Mouse (Mus musculus) adrenal gland, postnatal 36 days (tissue): ENCODE measurements around the gene Scgb1c1. TPM values are rescaled to one million over a fixed set of nuclear protein-coding genes. Genes with fewer than 3 reads are reported as not detected.

Source experiments
- DNase-seq, 2 experiments: peaks; one replicate each; pipeline ENCODE4 v3.0.0; 2021; ENCODE audit warnings: mixed read lengths in 1 of 2
- total RNA-seq, 2 experiments: library from RNA; stranded (reverse); gene quantifications; 2 replicates each; pipeline ENCODE4 v1.2.3; 2021

The Scgb1c1 gene
- total RNA-seq, 2 experiments from 2014 or later = not detected

DNA sequence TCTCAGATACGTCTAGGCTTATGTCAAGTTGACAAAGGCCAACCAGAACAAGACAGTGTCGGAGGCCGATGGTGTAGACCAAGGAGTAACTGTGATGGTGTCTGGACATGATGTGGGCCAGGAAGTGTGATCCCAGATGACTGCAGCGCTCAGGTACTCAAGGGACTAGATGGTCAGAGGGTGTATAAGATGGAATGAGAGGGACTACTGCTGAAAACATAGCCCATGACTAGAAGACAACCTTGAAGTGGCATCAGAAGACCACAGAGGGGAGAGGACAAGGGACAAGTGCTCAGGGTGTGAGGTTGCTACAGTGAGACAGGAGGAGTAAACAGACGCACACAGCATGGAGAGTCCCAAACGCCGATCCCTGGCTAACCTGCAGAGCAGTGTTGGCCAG is 1.5 kb upstream of the Scgb1c1 start:
- no peak for DNase-seq

DNA sequence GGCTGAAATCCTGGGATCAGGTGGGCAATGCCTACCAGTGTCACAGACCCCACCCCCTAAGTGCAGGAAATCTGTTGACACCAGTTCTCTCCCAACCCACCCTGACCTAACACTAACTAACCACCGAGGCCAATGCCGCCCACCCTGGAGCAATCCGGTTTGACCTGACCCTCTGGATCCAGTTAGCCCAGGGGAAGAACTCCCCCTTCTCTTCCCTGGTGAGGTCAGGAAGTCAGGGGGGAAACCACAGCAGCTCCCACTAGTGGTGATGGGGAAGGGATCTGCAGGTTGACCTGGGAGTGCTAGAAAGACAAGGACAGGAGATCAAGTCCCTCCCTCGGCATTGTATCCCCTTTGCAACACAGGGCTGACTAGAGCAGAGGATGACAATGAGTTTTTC is 336 bp downstream of the Scgb1c1 start:
- DNase-seq = no peak

DNA sequence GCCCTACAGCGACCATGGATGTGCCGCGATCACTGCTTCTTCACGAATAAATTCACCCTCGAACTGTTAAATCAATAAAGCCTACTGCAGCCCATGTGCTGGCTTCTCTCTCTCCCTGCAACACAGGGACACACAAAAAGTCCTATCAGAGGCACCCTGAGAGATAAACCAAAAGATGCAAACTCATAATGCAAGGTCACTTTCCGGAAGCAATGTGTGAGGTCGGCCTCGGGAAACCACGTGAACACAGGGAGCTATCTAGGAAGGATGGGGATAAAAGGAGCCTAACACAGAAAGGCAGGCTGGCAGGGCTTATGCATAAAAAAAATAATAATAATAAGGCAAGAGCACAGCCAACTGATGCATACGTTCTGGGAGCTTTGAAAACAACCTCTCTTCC is 1.3 kb downstream of the Scgb1c1 start:
- peak in 1 of 2 experiments; percentile 49 for DNase-seq

DNA sequence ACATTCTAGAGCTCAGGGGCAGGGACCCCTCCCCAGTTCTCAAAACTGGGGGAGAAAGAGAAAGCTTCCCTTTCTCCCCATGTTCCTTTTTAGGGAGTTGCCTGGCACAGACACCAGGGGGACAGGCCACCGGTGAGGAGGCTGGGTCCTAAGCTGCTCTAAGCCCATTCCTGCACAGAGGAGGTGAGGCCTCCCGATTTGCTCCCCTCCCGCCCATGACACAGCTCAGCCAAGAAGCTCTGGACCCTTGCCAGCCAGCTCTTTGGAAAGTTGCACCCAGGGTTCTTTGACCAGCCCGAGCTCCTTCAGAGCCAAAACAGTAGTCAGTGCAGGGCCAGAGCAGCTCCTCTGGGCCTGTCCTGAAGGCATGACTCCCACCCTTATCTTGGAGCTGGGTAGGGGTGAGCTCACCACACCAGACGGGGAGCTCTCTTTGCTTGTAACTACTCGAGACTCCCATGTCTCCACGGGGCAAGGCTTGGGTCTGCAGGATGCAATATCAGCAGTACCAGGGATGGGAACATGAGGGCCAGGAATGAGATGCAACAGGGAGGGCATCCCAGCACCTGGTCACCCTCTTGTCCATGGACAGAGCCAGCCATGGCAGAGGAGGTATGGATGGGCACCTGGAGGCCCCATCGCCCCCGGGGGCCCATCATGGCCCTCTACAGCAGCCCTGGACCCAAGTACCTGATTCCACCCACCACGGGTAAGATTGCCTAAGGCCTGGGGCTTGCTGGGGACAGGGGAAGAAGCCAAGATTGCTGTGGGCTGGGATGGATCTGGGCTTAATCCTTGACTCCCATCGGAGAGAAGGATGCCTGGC is 2.6 kb downstream of the Scgb1c1 start, which contains the start of gene Odf3:
Gene Odf3, plus strand, starts transcription at position 51 of the 826 bp plus-strand sequence.
- peak; percentile 88 to 89 for DNase-seq

DNA sequence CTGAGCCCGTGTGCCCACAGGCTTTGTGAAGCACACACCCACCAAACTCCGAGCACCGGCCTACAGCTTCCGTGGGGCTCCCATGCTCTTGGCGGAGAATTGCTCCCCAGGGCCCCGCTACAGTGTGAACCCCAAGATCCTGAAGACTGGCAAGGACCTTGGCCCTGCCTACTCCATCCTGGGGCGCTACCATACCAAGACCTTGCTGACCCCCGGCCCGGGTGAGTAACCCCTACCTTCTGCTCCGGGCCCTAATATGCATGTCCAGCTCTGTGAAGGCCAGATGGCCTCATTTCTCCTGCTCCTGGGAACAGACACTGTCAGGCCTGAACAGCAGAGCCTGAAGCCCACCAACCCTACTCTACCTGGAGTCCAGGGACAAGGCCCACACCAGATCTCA is 3.2 kb downstream of the Scgb1c1 start:
- no peak for DNase-seq

DNA sequence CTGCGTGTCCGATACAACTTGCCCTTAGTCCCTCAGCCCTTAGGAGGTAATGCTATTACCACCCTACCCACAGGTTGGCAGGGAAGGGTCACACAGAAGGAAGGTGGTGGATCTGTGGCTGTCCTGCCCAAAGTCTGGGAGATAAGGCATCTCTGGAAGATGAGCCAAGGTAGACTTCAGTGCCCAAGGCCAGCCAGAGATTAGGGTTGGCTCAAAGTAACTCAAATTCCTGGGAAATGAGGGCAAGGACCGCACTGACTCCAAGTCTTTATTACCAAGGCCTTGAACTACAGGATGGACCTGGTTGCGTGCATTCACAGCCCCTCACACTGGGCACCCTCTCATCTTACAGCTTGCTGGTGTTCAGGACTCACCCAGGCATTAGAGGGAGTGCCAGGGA is 6.6 kb downstream of the Scgb1c1 start:
- DNase-seq = peak; percentile 47 to 48

DNA sequence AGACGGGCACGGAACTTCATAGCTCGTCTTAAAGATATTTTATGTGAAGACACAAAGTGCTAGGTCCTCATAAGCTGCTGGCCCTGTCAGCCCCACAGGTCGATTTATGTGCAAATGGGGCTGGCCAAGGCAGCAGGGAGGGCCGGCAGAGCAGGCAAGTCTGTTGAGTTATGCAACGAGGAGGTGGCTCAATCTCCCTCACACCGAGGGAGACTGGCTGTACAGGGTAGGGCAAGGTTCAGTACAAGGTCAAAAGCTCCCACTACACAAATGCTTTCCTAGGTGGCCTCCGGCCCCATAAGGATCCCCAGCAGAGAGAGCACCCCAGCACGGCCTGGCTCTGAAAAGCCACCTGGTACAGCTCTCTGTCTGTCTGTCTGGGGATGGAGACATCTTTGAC is 8.0 kb downstream of the Scgb1c1 start:
- DNase-seq = peak; percentile 61 to 71

DNA sequence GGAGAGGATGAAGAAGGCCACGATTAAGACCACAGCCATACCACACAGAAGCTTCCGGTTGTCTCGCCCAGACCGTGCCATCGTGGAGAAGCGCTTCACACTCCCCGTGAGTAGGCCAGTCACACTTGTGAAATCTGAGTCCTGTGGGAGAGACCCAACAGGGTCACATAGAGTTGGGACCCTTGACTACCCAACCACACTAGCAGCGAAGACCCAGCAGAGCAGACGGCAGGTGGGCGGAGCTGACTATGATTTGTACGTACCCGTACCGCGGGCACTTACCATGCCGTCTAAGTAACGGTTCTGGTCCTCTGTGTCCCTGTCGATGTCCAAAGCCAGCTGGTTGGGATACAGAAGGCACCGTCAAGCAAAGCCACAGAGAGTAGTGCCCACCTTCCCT is 9.1 kb downstream of the Scgb1c1 start:
- DNase-seq = no peak

DNA sequence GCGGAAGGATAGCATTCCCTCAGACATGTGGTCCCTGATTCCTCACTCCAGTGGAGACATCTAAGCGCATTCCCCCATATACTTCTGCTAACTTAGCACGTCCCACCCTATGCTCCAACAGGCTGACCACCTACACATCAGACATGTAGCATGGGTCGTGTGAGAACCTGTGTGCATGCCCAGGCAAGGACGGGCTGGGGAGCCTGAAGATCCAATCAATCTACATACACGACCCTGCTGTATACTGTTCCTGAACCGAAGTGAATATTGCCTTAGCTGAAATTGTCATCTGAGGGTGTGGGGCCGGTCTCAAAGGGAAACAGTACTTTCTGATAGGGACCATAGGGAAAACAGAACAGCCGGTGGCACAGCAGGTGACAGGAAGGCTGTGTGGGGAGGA is 9.8 kb downstream of the Scgb1c1 start:
- DNase-seq = no peak

DNA sequence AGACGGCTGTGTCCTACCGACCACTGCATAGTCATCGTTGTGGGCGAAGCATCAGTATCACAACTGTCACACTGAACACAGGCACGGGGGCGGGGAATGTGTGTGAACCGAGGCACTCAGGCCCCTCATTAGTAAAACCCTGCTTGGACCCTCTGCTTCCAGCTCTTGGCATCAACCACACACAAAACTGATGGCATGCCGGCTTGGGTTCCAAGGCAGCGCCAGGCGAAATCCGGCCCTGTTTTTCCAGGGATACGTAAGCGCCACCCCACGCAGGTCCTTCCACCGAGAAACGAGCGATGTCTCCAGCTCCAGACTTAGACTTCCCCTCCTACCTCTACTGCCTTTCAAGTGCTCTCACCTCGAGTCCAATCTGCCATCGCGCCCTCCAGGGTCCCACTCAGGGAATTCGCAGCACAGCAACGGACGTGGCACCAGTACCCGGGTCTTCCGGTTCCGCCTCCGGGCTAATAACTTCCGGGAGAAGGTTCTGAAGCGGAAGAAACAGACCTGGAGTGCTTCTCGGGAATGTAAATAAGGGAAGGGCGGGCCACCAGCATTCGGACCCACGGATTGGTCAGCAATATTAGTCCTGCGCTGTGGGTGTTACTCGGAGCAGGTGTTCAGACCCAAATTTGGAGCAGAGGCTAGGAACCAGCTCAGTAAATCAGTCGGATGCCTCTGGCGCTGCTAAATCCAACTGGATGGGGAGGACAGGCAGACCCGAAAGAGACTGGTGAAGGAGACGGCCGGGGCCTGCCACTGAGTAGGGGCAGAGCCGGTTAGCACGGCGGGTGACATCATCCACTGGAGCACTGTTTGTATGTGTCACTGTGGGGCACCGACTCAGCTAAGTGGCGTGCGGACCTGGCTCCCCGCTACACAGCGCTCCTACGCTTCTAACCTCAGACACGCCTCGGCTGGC is 10.8 kb downstream of the Scgb1c1 start, which contains the start of gene Gm45785:
Gene Gm45785, minus strand, starts transcription at position 472 of the 925 bp plus-strand sequence.
- DNase-seq = peak; percentile 90

DNA sequence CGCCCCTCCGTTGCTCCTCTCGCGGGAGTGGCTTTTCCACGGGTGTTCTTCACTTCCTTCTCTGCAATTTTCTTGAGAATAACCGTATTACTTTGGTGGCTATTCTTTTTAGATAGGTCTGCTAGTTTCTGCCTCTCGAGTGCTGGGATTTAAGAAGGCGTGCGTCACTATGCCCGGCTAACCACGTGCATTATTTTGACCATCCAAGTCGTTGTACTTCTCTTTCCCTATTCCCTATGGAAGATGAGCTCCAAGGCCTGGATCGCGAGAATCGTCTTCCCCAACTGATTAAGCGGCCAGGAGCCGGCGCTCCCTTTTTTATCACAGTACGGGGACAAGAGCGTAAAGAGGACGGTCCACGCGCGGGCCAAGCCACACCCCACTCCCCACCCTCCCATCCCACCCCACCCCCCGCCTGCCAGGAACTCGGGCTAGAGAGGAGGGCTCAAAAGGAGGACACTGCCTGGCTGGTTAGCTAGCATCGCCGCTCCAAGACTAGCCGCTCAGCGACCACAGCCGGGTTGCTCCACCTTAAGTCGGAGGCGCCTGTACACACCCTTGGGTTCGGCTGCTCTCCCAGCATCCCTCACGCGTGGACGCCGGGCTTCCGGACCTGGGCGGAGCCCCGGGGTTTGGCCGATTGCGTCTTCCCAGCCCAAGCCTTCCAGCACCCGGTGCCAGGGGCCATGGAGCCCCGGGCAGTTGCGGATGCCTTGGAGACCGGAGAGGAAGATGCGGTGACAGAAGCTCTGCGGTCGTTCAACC is 11.6 kb downstream of the Scgb1c1 start, which contains the start of gene Ric8a:
Gene Ric8a, plus strand, starts transcription at position 173 of the 765 bp plus-strand sequence.
- peak; percentile 95 to 96 for DNase-seq

DNA sequence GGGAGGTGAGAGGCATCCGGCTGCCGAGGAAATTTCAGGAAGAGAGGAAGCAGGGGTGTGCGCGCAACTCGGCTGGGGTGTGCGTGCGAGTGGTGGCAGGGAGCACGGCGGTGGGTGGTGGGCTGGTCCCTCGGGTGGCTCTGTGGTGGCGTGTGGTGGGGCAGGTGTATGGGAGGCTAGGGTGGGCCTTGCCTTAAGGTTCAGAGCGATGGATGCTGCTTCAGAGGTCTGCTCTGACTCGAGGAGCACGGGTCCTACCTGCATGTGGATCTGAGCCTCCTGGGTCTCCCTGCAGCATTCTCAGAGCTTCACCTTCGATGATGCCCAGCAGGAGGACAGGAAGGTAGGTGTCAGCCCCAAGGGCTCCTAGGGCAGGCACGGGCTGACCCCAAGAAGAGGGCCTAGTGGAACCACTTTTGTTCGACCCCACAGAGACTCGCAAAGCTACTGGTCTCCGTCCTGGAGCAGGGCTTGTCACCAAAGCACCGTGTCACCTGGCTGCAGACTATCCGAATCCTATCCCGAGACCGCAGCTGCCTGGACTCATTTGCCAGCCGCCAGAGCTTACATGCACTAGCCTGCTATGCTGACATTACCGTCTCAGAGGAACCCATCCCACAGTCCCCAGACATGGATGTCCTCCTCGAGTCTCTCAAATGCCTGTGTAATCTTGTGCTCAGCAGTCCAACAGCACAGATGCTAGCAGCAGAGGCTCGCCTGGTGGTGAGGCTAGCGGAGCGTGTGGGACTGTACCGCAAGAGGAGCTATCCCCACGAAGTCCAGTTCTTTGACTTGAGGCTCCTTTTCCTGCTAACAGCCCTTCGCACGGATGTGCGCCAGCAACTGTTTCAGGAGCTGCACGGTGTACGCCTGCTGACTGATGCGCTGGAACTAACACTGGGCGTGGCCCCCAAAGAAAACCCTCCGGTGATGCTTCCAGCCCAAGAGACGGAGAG is 12.5 kb downstream of the Scgb1c1 start, which contains the start of gene Bet1l:
Gene Bet1l, minus strand, starts transcription at position 28 of the 956 bp plus-strand sequence.
- DNase-seq = no peak

DNA sequence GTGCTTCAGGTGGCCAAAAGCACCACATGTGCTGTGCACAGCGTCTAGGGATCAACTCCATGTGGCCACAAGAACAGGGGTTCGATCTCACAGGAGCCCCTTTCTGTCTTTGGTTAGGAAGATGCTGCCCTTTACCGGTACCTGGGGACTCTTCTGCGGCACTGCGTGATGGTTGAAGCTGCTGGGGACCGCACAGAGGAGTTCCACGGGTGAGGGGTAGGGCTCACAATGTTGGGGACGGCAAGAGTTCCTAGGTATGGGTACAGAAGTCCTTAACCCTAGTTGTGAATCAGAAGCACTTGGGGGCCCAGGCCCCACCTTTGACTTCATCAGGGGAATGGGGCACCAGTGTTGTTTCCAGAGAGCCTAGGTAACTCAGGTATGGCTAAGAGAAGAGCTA is 13.4 kb downstream of the Scgb1c1 start:
- DNase-seq = no peak

DNA sequence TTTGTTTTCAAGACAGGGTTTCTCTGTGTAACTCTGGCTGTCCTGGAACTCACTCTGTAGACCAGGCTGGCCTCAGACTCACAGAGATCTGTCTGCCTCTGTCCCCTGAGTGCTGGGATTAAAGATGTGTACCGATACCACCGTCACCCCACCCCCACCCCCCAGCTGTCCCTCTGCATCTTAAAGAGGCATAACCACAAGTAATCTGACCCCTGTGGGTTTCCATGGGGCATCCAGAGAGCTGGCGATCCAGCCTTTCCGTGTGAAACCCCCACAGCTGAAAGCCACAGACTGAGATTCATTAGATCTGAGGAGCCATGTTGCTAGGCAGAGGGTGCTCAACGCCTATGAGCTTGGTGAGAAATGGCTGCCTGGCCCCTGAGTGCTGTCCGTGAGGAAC is 14.7 kb downstream of the Scgb1c1 start:
- DNase-seq = no peak

DNA sequence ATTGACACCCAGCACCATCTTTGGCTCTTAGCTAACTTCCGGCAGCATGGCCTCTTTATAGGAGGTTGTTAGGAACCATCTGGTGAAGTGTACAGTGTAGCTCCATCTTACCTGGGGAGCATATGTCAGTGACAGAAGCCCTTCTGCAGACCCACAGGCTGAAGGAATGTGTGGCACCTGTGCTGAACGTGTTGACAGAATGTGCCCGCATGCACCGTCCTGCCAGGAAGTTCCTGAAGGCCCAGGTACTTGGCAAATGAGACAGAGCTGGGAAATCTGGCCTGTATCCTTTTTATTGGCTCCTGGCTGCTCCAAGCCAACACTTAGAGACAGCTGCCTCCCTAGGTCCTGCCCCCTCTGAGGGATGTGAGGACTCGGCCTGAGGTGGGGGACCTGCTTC is 15.4 kb downstream of the Scgb1c1 start:
- no peak for DNase-seq

DNA sequence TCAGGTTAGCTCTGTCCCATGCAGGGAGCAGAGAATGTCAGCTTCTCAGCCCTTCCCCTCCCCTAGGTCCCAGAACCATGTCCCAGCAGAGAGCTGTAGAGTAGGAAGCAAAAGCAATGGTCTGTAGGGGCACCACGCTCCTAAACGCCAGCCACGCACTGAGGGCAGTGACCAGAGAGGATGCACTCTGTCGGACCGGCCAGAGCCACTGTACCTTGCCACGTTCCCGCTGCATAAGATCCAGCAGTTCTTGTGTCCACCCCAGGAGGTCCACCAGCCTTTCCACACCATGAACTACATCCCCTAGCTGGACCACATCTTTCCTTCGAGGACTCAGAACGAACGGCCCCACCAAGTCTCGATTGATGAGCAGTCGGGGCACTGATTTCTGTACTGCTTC is 19.4 kb downstream of the Scgb1c1 start:
- no peak for DNase-seq

DNA sequence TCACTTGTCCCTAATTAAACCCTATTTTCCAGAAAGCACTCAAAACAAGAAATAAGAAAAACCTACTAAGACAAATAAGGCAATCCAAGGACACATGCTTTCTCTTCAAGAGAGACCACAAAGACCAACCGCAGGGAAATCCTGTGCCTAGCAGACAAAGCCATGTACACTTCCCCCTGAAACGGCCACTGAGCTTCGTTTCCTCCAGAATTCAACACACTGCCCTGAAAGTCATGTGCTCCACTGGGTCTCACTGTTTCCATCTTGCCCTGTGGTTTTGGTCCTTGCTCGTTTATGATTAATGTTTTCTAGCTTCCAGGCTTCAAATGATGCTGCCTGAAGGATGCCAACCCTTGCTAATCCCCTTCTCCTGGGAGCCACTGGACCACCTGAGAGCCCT is 28.9 kb downstream of the Scgb1c1 start:
- DNase-seq = no peak

DNA sequence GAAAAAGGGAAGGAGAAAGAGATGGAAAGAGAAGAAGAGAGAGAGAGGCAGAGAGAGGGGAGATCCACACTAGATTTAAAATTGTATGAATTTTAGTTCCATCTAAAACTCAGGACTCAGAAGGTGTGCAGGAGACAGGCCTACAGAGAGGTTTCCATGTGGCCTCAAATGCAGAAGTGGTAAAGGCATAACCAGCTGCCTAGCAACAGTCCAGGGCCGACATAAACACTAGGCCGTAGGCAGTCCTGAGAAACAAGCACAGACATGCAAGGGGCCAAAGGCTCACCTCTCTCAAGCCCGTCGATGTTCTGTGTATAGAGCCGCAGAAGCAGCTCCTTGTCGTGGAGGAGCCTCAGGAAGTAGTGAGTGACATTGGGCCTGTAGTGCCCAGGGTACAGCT is 32.0 kb downstream of the Scgb1c1 start:
- no peak for DNase-seq

DNA sequence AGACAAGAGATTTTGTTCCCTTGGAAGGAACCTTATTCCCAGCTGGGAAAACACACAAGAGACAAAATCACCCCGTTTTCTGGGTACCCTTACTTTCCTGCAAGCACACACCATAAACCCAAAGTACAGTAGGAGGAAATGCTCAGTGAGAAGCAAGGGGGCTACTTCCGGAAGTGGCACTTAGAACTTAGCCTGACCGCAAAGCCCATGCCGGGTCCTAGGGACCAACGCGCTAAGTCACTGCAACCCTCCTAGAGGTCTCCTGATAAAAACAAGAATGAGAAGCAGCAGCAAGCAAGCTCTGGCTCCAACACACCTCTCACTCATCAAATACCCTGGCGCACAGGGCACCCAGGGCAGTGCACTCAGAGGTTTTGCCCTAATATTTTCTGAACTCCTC is 34.0 kb downstream of the Scgb1c1 start:
- no peak for DNase-seq

DNA sequence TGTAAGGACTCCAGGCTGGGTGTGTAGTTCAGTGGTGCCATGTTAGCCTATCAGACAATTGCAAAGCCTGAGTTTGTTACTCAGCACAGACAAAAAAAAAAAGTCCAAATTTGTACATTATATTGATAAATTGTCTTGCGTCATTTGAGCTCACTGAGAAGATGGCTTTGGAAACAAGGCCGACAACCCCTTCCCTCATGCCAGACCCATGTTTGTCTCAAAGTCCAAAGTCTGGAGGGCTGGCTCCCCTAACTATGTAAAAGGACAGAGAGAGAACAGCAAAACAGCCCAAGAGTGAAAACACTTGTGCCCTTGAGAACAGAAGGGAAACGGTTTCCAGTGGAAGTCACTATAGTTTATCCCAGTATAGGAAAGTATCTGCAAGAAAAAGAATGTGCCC is 35.1 kb downstream of the Scgb1c1 start:
- no peak for DNase-seq
